Mouse (Mus musculus): ENCODE results near the gene Hoxb1. TPM values are rescaled to one million over a fixed set of nuclear protein-coding genes. Genes with fewer than 3 reads are reported as not detected.

Hoxb1 gene
- polyA plus RNA-seq, 1 experiment from 2014 or later, result 0.13 TPM

- no peak within 1 kb of the TSS; the same call in 1 of the 2 replicates for H3K9ac ChIP-seq (ENCODE audit: low read depth, low read length)
- no peaks in the 10 kb centered on the region for H3K4me1 ChIP-seq (ENCODE audit: control insufficient read depth, insufficient read depth, low read length)
- no peaks in the 10 kb centered on the region for H3K9me3 ChIP-seq (ENCODE audit: control insufficient read depth, low read length)
- WGBS, result 16% methylated on average over 2 of the region's 2 CpGs
- DNase-seq (ENCODE audit: low spot score) (no peak), ATAC-seq (ENCODE audit: low read depth) (no peak)
- peak within 1 kb of the TSS; percentile 50; the same call in 1 of the 2 replicates for H3K4me2 ChIP-seq (ENCODE audit: low read depth, low read length)
- H3K4me3 ChIP-seq (ENCODE audit: low read depth, low read length), result no peak within 1 kb of the TSS
- H3K27me3 ChIP-seq (replicated peaks; ENCODE audit: control insufficient read depth, insufficient read depth, low read length), result peaks cover 95% of the 10 kb centered on the region
- no peak within 1 kb of the TSS; the same call in 1 of the 2 replicates for H3K27ac ChIP-seq (replicated peaks; ENCODE audit: low read depth, low read length)
- no peaks in the 10 kb centered on the region for H3K36me3 ChIP-seq (ENCODE audit: control insufficient read depth, insufficient read depth, low read length)
Measured at GRCm38 (mm10) chr11:96350341-96350624, 15.3 kb upstream of the Hoxb1 start, which contains the start of gene Hoxb2. TSS of gene Hoxb2 (plus strand) at chr11:96350525.

- no peak overlapping the region for H3K9ac ChIP-seq (ENCODE audit: low read depth, low read length)
- H3K9me3 ChIP-seq (ENCODE audit: control insufficient read depth, low read length), result no peaks in the 10 kb centered on the region
- DNase-seq (ENCODE audit: low spot score) (no peak), ATAC-seq (ENCODE audit: low read depth) (no peak)
- no peak overlapping the region for H3K4me2 ChIP-seq (ENCODE audit: low read depth, low read length)
- no peaks in the 10 kb centered on the region for H3K36me3 ChIP-seq (ENCODE audit: control insufficient read depth, insufficient read depth, low read length)
- no peaks in the 10 kb centered on the region for H3K4me1 ChIP-seq (ENCODE audit: control insufficient read depth, insufficient read depth, low read length)
- H3K27me3 ChIP-seq (replicated peaks; ENCODE audit: control insufficient read depth, insufficient read depth, low read length), result peaks cover 93% of the 10 kb centered on the region
- 18% methylated on average over 2 of the region's 2 CpGs for whole genome bisulfite sequencing
- H3K27ac ChIP-seq (replicated peaks; ENCODE audit: low read depth, low read length), result no peak overlapping the region; the same call in 1 of the 2 replicates
- H3K4me3 ChIP-seq (ENCODE audit: low read depth, low read length), result no peak overlapping the region
Measured at GRCm38 (mm10) chr11:96350791-96351190, 14.8 kb upstream of the Hoxb1 start.

GRCm38 (mm10) chr11:96351312-96351711 lies 14.2 kb upstream of the Hoxb1 start:
- Histone ChIP-seq H3K4me1 (ENCODE audit: control insufficient read depth, insufficient read depth, low read length) (no peaks in the 10 kb centered on the region), H3K27me3 (replicated peaks; ENCODE audit: control insufficient read depth, insufficient read depth, low read length) (peaks cover 93% of the 10 kb centered on the region), H3K27ac (replicated peaks; ENCODE audit: low read depth, low read length) (no peak overlapping the region; the same call in 1 of the 2 replicates), H3K9me3 (ENCODE audit: control insufficient read depth, low read length) (no peaks in the 10 kb centered on the region), H3K9ac (ENCODE audit: low read depth, low read length) (no peak overlapping the region), H3K4me3 (ENCODE audit: low read depth, low read length) (no peak overlapping the region; the same call in 1 of the 2 replicates), H3K4me2 (ENCODE audit: low read depth, low read length) (peak overlapping the region; percentile 50; the same call in 1 of the 2 replicates), H3K36me3 (ENCODE audit: control insufficient read depth, insufficient read depth, low read length) (no peaks in the 10 kb centered on the region)
- DNase-seq (ENCODE audit: low spot score) (no peak), ATAC-seq (ENCODE audit: low read depth) (no peak)
- WGBS, result 6% methylated on average over 10 of the region's 11 CpGs

GRCm38 (mm10) chr11:96351831-96352230 lies 13.7 kb upstream of the Hoxb1 start:
- no peak for ATAC-seq (ENCODE audit: low read depth)
- peak overlapping the region; percentile 62; the same call in 1 of the 2 replicates for H3K9ac ChIP-seq (ENCODE audit: low read depth, low read length)
- under 1% methylated on average over 22 of the region's 22 CpGs for WGBS

GRCm38 (mm10) chr11:96352691-96353521 lies 12.6 kb upstream of the Hoxb1 start:
- H3K9ac ChIP-seq (ENCODE audit: low read depth, low read length), result peak overlapping the region; percentile 62
- H3K36me3 ChIP-seq (ENCODE audit: control insufficient read depth, insufficient read depth, low read length), result no peaks in the 10 kb centered on the region
- peak overlapping the region; percentile 37 for H3K4me3 ChIP-seq (ENCODE audit: low read depth, low read length)
- H3K4me2 ChIP-seq (ENCODE audit: low read depth, low read length), result peak overlapping the region; percentile 50; the same call in 1 of the 2 replicates
- no peaks in the 10 kb centered on the region for H3K9me3 ChIP-seq (ENCODE audit: control insufficient read depth, low read length)
- WGBS, result 1% methylated on average over 49 of the region's 75 CpGs
- peak overlapping the region; percentile 67; the same call in 1 of the 2 replicates for H3K27ac ChIP-seq (replicated peaks; ENCODE audit: low read depth, low read length)
- DNase-seq (ENCODE audit: low spot score) (peak; percentile 12), ATAC-seq (ENCODE audit: low read depth) (0 out of 2 replicates have a peak, but pooled peaks have one; percentile 33)
- H3K4me1 ChIP-seq (ENCODE audit: control insufficient read depth, insufficient read depth, low read length), result no peaks in the 10 kb centered on the region
- peaks cover 96% of the 10 kb centered on the region for H3K27me3 ChIP-seq (replicated peaks; ENCODE audit: control insufficient read depth, insufficient read depth, low read length)

More at GRCm38 (mm10) chr11:96351831-96352230, 13.7 kb upstream of the Hoxb1 start:
- H3K9me3 ChIP-seq (ENCODE audit: control insufficient read depth, low read length), result no peaks in the 10 kb centered on the region
- H3K4me3 ChIP-seq (ENCODE audit: low read depth, low read length), result peak overlapping the region; percentile 37
- H3K27ac ChIP-seq (replicated peaks; ENCODE audit: low read depth, low read length), result peak overlapping the region; percentile 67; the same call in 1 of the 2 replicates
- peak overlapping the region; percentile 50; the same call in 1 of the 2 replicates for H3K4me2 ChIP-seq (ENCODE audit: low read depth, low read length)
- peaks cover 93% of the 10 kb centered on the region for H3K27me3 ChIP-seq (replicated peaks; ENCODE audit: control insufficient read depth, insufficient read depth, low read length)
- no peaks in the 10 kb centered on the region for H3K36me3 ChIP-seq (ENCODE audit: control insufficient read depth, insufficient read depth, low read length)
- no peaks in the 10 kb centered on the region for H3K4me1 ChIP-seq (ENCODE audit: control insufficient read depth, insufficient read depth, low read length)
- peak; percentile 17 for DNase-seq (ENCODE audit: low spot score)

- H3K27me3 ChIP-seq (replicated peaks; ENCODE audit: control insufficient read depth, insufficient read depth, low read length), result peaks cover 96% of the 10 kb centered on the region
- 2% methylated on average over 14 of the region's 14 CpGs for WGBS
- H3K4me2 ChIP-seq (ENCODE audit: low read depth, low read length), result peak overlapping the region; percentile 50; the same call in 1 of the 2 replicates
- peak overlapping the region; percentile 37 for H3K4me3 ChIP-seq (ENCODE audit: low read depth, low read length)
- no peaks in the 10 kb centered on the region for H3K9me3 ChIP-seq (ENCODE audit: control insufficient read depth, low read length)
- DNase-seq (ENCODE audit: low spot score) (no peak), ATAC-seq (ENCODE audit: low read depth) (no peak)
- no peaks in the 10 kb centered on the region for H3K4me1 ChIP-seq (ENCODE audit: control insufficient read depth, insufficient read depth, low read length)
- H3K27ac ChIP-seq (replicated peaks; ENCODE audit: low read depth, low read length), result peak overlapping the region; percentile 67; the same call in 1 of the 2 replicates
- H3K9ac ChIP-seq (ENCODE audit: low read depth, low read length), result peak overlapping the region; percentile 62
- no peaks in the 10 kb centered on the region for H3K36me3 ChIP-seq (ENCODE audit: control insufficient read depth, insufficient read depth, low read length)
Measured at GRCm38 (mm10) chr11:96353522-96353841, 12.1 kb upstream of the Hoxb1 start.

GRCm38 (mm10) chr11:96353939-96354338 lies 11.6 kb upstream of the Hoxb1 start:
- Histone ChIP-seq H3K27me3 (replicated peaks; ENCODE audit: control insufficient read depth, insufficient read depth, low read length) (peaks cover 96% of the 10 kb centered on the region), H3K4me3 (ENCODE audit: low read depth, low read length) (peak overlapping the region; percentile 29; the same call in 1 of the 2 replicates), H3K4me1 (ENCODE audit: control insufficient read depth, insufficient read depth, low read length) (no peaks in the 10 kb centered on the region), H3K36me3 (ENCODE audit: control insufficient read depth, insufficient read depth, low read length) (no peaks in the 10 kb centered on the region), H3K27ac (replicated peaks; ENCODE audit: low read depth, low read length) (no peak overlapping the region; the same call in 1 of the 2 replicates), H3K4me2 (ENCODE audit: low read depth, low read length) (peak overlapping the region; percentile 50; the same call in 1 of the 2 replicates), H3K9ac (ENCODE audit: low read depth, low read length) (peak overlapping the region; percentile 56; the same call in 1 of the 2 replicates), H3K9me3 (ENCODE audit: control insufficient read depth, low read length) (no peaks in the 10 kb centered on the region)
- DNase-seq (ENCODE audit: low spot score), result no peak
- ATAC-seq (ENCODE audit: low read depth), result no peak
- 5% methylated on average over 8 of the region's 8 CpGs for WGBS

- H3K27me3 ChIP-seq (replicated peaks; ENCODE audit: control insufficient read depth, insufficient read depth, low read length), result peaks cover 94% of the 10 kb centered on the region
- H3K36me3 ChIP-seq (ENCODE audit: control insufficient read depth, insufficient read depth, low read length), result no peaks in the 10 kb centered on the region
- 0 out of 2 replicates have a peak, but pooled peaks cover under 1% of the 10 kb centered on the region for H3K9me3 ChIP-seq (ENCODE audit: control insufficient read depth, low read length)
- DNase-seq (ENCODE audit: low spot score) (peak; percentile 41), ATAC-seq (ENCODE audit: low read depth) (no peak)
- WGBS, result under 1% methylated on average over 25 of the region's 25 CpGs
- peak overlapping the region; percentile 56; the same call in 1 of the 2 replicates for H3K9ac ChIP-seq (ENCODE audit: low read depth, low read length)
- no peak overlapping the region; the same call in 1 of the 2 replicates for H3K27ac ChIP-seq (replicated peaks; ENCODE audit: low read depth, low read length)
- peak overlapping the region; percentile 50 for H3K4me2 ChIP-seq (ENCODE audit: low read depth, low read length)
- H3K4me1 ChIP-seq (ENCODE audit: control insufficient read depth, insufficient read depth, low read length), result no peaks in the 10 kb centered on the region
- peak overlapping the region; percentile 29 for H3K4me3 ChIP-seq (ENCODE audit: low read depth, low read length)
Measured at GRCm38 (mm10) chr11:96354376-96354775, 11.2 kb upstream of the Hoxb1 start.

All from embryonic facial prominence, embryonic 14.5 days (tissue).